Mouse (Mus musculus) limb, embryonic 12.5 days (tissue): ENCODE data around the gene Cdc34. TPM values are rescaled to one million over a fixed set of nuclear protein-coding genes. Genes with fewer than 3 reads are reported as not detected.

Source experiments
- ATAC-seq: fragments of 200-750 bp; cut with Nextera tagmentation; 2 replicates; pipeline ENCODE4 v1.8.0; 2017; ENCODE audit warnings: low read depth, moderate TSS enrichment; ENCODE audit not compliant: insufficient number of reproducible peaks, insufficient read depth, low FRiP score, low TSS enrichment
- H3K27ac ChIP-seq: fragments of 300-500 bp; sonication (generic); 2 replicates; pipeline ENCODE4 v1.5.1; 2016; ENCODE audit warnings: mild to moderate bottlenecking, moderate library complexity
- H3K27me3 ChIP-seq: fragments of 300-500 bp; sonication (generic); 2 replicates; pipeline ENCODE4 v1.6.1; 2016; ENCODE audit warnings: mild to moderate bottlenecking, moderate library complexity
- H3K36me3 ChIP-seq: fragments of 300-500 bp; sonication (generic); 2 replicates; pipeline ENCODE4 v1.6.1; 2016; ENCODE audit warnings: mild to moderate bottlenecking, moderate library complexity
- H3K4me1 ChIP-seq: fragments of 300-500 bp; sonication (generic); replicated peaks from 2 replicates; pipeline ENCODE4 v1.6.1; 2016
- H3K4me2 ChIP-seq: fragments of 300-500 bp; sonication (generic); 2 replicates; pipeline ENCODE4 v1.6.1; 2016; ENCODE audit warnings: mild to moderate bottlenecking, moderate library complexity
- H3K4me3 ChIP-seq: fragments of 300-500 bp; sonication (generic); replicated peaks from 2 replicates; pipeline ENCODE4 v1.5.1; 2016; ENCODE audit warnings: mild to moderate bottlenecking
- H3K9ac ChIP-seq: fragments of 300-500 bp; sonication (generic); replicated peaks from 2 replicates; pipeline ENCODE4 v1.6.1; 2016; ENCODE audit warnings: mild to moderate bottlenecking, moderate library complexity
- H3K9me3 ChIP-seq: fragments of 300-500 bp; sonication (generic); 2 replicates; pipeline ENCODE4 v1.6.1; 2016; ENCODE audit warnings: mild to moderate bottlenecking, moderate library complexity
- WGBS: fragments of 180-500 bp; shearing (Covaris S2); methylation state at CpG from one replicate; pipeline ENCODE4 v1.1.7; 2016; 5-methylcytosine and 5-hydroxymethylcytosine counted together
- polyA plus RNA-seq: library from polyadenylated mRNA; unstranded; fragments of >200 nt; fragmentation: Nextera tagmentation; extraction: Ambion mirVana; gene quantifications from 2 replicates; pipeline ENCODE4 v1.2.1, GENCODE M21; 2016

Cdc34 gene
- polyA plus RNA-seq, result 139 and 149 TPM in 2 replicates

DNA sequence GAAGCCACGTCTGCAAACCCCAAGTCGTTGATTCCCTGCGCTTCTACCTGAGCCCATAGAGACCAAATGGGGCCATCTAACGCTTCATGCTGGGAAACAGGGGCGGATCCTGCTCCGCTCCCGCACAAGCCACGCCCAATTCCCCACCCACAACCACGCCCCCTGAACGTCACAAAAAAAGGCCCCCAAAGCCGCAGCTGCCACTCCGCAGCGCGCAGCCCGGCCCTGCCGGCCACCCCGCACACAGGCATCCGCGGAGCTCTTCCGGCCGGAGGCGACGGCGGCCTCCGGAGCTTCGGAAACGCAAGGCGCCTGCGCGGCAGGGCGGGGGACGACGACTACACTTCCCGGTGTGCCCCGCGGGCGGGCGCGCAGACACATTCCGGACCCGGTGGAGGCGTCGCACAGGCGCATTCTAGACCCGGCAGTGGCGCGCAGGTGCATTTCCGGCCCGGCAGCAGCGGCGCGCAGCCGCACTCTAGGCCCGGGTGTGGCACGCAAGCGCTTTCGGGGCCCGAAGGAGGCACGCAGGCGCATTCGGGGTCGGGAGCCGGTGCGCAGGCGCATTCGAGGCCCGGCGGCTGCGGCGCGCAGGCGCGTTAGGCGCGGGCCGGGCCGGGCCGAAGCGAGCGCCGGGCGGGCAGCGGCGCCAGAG lies at the start of gene Cdc34:
Gene Cdc34, plus strand, starts transcription at position 605 of the 655 bp plus-strand sequence.
- H3K4me3 ChIP-seq, result peak within 1 kb of the TSS; percentile 90
- peak within 1 kb of the TSS; percentile 89 for H3K9ac ChIP-seq
- H3K36me3 ChIP-seq, result peaks cover 30% of the 10 kb centered on the region
- H3K27me3 ChIP-seq, result no peaks in the 10 kb centered on the region
- under 1% methylated on average over 82 of the region's 84 CpGs for WGBS
- H3K27ac ChIP-seq, result peak within 1 kb of the TSS; percentile 83
- peak within 1 kb of the TSS; percentile 95 for H3K4me2 ChIP-seq
- H3K9me3 ChIP-seq, result no peaks in the 10 kb centered on the region
- H3K4me1 ChIP-seq, result peaks cover 20% of the 10 kb centered on the region
- ATAC-seq, result peak; percentile 93

DNA sequence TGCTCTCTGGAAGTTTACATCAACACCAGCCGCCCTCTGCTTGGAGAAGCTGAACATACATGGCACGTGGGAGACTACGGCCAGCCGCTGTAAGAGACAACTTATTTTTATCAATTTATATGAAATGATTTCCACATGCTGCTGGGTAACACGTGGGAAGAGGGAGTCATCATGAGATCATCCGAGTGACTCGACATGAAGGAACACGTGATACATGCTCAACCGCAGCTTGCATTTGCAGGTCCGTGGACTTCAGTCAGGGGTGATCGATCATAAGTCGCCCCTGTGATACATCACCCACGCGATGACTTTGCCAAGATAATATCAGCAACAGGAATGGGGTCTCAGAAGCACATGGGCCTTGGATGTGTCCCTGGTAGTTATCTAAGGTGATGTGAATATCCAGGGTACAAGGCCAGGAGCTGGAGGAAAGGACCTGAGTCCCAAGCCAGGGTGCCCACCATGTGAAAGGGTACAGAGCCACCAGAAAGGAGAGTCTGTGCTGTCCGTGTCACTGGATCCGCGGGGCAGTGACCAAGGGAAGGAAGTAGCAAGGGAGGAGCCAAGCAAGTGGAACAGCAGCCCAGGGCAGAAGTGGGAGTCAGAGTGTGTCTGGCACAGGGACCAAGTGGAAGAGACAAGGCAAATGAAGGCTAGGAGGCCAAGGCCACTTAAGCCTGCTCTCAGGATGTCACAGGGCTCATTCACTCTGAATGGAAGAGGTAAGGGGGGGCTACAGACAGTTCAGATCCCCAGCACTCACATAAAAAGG lies 48.8 kb upstream of the Cdc34 start:
- H3K36me3 ChIP-seq, result no peaks in the 10 kb centered on the region
- no peak overlapping the region for H3K4me3 ChIP-seq
- H3K27me3 ChIP-seq, result peaks cover 18% of the 10 kb centered on the region
- peaks cover 11% of the 10 kb centered on the region for H3K4me1 ChIP-seq
- 0 out of 2 replicates have a peak, but pooled peaks cover 2% of the 10 kb centered on the region for H3K9me3 ChIP-seq
- no peak overlapping the region for H3K9ac ChIP-seq
- no peak for ATAC-seq
- 85% methylated on average over 17 of the region's 17 CpGs for WGBS
- H3K4me2 ChIP-seq, result no peak overlapping the region
- H3K27ac ChIP-seq, result no peak overlapping the region

DNA sequence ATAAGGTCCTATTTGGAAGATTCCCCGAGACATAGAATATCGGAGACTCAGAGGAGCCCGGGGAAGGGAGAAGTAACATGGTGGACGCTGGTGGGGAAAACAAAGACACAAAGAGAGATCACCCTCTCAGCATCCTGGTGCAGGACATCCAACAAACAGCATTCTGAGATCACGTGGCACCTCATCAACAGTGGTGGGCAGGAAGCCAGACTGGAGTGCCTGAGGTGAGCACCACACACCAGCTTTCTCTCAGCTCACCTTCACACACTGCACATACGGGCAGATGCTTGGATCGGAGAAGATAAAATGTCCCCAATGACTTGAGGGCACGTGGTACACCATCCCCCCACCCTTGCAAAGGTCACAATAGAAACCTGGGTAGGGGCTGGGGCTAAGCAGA lies 45.7 kb upstream of the Cdc34 start:
- Histone ChIP-seq H3K36me3 (no peaks in the 10 kb centered on the region), H3K9me3 (0 out of 2 replicates have a peak, but pooled peaks cover 2% of the 10 kb centered on the region), H3K27me3 (peaks cover 45% of the 10 kb centered on the region), H3K27ac (no peak overlapping the region), H3K9ac (no peak overlapping the region), H3K4me2 (peak overlapping the region; percentile 90; the same call in 1 of the 2 replicates), H3K4me1 (peaks cover 28% of the 10 kb centered on the region), H3K4me3 (no peak overlapping the region; the same call in 1 of the 2 replicates)
- no peak for ATAC-seq
- WGBS, result 84% methylated on average over 8 of the region's 8 CpGs

DNA sequence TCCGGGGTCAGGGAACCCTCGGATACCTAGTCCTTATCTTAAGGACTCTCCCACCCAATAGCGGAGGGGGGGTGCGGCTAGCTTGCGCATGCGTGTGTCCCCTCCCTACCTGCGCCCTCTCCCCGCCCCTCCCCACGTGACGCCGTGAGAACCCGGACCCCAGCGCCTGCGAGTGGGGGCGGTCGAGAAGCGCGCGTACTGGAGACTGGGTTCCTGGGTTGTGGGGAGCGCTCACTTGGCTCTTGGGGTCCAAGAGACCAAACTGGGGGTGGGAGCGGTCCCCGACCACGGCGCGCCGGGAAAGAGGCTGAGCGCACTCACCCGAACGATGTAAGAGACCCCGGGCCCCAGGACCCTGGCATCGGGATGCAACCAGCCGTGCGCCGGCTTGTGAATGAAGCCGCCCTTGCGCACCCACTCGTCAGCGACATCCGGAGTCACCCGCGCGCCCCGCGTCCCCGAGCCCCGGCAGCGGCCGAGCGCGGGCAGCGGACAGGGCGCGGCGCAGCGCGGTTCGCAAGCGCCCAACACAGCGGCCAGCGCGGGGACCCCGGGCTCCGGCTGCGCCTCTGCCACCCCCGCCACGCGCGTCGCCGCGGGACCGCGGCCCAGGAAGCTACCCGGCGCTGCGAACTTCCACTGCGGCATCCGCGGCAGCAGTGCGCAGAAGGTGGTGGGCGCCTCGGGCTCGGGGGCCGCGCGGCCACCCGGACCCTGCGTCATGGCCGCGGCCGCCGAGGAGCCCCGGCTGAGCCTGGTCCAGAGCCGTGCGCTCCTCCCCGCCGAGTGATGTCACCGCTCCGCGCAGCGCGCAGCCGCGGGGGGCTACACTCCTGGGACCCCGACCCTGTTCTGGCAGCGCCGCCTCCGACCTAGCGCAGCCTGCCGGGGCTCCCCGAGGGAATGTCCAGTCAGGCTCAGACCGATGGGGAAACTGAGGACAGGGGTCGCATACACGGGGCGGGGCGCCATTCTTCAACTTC lies 44.6 kb upstream of the Cdc34 start, which contains the start of gene Shc2:
Gene Shc2, minus strand, starts transcription at position 791 of the 983 bp plus-strand sequence.
- H3K36me3 ChIP-seq, result no peaks in the 10 kb centered on the region
- peak; percentile 67 for ATAC-seq
- under 1% methylated on average over 113 of the region's 116 CpGs for WGBS

DNA sequence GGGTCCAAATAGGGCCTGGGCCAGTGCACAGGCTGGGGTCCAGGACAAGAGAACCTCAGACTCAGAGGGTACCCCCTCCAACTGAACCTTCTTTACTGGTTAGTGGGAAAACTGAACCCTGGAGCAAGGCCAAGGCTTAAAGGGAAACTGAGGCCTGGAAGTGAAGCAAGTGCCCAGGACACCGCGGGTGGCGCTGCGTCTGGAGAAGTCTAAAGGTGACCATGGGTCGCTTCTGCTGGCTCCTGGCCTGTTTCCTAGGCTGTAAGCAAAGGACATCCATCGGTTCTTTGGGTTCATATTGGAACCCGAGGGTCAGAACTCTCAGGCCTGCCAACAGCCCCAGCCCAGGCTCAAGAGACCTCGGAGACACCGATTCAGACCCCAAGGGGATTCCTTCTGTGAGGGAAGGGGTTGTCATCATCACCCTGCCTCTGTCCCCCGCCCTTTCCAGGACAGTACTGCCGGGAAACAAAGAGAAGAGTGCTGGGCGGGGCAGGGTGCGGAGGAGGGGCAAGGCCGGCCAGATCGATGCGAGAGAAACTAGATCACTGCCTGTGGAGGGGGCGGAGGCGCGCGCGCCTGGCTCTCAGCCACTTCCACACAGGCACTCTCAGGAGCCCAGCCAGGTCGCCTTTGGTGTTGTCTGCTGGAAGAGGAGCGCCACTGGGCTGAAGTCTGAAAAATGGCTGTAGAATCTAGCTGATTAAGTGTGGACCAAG lies 43.4 kb upstream of the Cdc34 start:
- Histone ChIP-seq H3K4me2 (peak overlapping the region; percentile 90), H3K4me3 (peak overlapping the region; percentile 83), H3K9ac (no peak overlapping the region; the same call in 1 of the 2 replicates), H3K9me3 (0 out of 2 replicates have a peak, but pooled peaks cover 2% of the 10 kb centered on the region), H3K36me3 (no peaks in the 10 kb centered on the region), H3K27me3 (peaks cover 45% of the 10 kb centered on the region), H3K27ac (no peak overlapping the region), H3K4me1 (peaks cover 28% of the 10 kb centered on the region)
- WGBS, result 5% methylated on average over 23 of the region's 23 CpGs
- ATAC-seq, result no peak

More for the DNA sequence above, 44.6 kb upstream of the Cdc34 start, which contains the start of gene Shc2:
- Histone ChIP-seq H3K4me3 (peak within 1 kb of the TSS; percentile 83), H3K27ac (peak within 1 kb of the TSS; percentile 66; the same call in 1 of the 2 replicates), H3K4me1 (peaks cover 28% of the 10 kb centered on the region), H3K4me2 (peak within 1 kb of the TSS; percentile 90), H3K9ac (peak within 1 kb of the TSS; percentile 83), H3K27me3 (peaks cover 45% of the 10 kb centered on the region), H3K9me3 (0 out of 2 replicates have a peak, but pooled peaks cover 2% of the 10 kb centered on the region)

DNA sequence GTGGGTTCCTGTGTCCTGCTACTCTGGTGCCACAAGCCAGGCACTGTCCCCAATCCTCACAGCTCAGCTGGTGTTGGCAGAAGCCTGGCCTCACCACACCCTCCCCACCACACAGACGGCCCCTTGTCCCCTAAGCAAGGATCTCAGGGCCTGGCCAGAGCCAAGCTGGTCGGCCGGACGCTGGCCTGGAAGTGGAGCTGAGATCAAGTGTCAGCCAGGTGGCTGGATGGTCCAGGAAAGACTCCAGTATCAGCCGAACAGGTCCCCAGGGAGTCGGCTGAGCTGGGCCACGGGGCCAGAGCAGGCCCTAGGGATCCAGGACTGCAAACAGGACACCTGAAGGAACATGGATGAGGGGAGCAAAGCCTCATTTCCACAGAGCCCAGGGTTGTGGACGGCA lies 36.3 kb upstream of the Cdc34 start, which contains the start of gene Odf3l2:
Gene Odf3l2, minus strand, starts transcription at position 28 of the 400 bp plus-strand sequence.
- 66% methylated on average over 8 of the region's 8 CpGs for WGBS
- no peak within 1 kb of the TSS for H3K9ac ChIP-seq

DNA sequence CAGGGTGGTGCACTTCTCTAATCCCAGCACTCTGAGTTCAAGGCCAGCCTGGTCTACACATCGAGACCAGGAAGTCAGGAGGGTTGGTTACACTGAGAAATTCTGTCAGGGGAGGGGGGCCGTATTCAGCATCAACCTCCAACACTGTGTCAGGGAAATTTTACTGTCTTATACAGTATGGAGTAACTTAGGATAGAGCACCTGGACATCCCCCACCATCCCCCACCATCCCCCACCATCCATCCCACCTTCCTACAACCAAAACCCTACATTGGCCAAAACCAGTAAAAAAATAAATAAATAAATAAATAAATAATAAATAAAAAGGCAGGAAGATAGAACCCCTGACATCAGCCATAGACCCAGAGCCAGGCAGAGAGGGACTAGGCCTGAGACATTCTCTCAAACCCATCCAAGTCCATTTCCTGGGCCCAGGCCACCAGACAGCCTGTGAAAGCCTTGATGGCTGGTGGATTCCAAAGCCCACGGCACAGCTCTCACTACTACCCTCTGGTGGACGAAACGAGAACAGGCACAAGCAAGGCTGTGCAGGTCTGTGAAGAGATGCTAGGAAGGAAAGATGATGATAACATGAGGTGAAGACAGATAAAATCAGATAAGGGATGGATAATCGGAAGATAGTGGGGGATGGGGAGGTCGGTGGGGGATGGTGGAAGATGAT lies 32.8 kb upstream of the Cdc34 start:
- H3K27me3 ChIP-seq, result peaks cover 16% of the 10 kb centered on the region; the same call in 1 of the 2 replicates
- 0 out of 2 replicates have a peak, but pooled peaks have one; percentile 49 for ATAC-seq
- H3K9ac ChIP-seq, result no peak overlapping the region
- H3K4me1 ChIP-seq, result no peaks in the 10 kb centered on the region; the same call in 1 of the 2 replicates
- H3K4me3 ChIP-seq, result no peak overlapping the region
- WGBS, result 30% methylated on average over 7 of the region's 7 CpGs
- no peak overlapping the region for H3K4me2 ChIP-seq
- no peaks in the 10 kb centered on the region for H3K9me3 ChIP-seq
- no peak overlapping the region for H3K27ac ChIP-seq
- no peaks in the 10 kb centered on the region for H3K36me3 ChIP-seq

More for the DNA sequence above, 36.3 kb upstream of the Cdc34 start, which contains the start of gene Odf3l2:
- ATAC-seq, result no peak
- Histone ChIP-seq H3K4me3 (no peak within 1 kb of the TSS), H3K9me3 (no peaks in the 10 kb centered on the region), H3K4me1 (no peaks in the 10 kb centered on the region; the same call in 1 of the 2 replicates), H3K4me2 (no peak within 1 kb of the TSS), H3K27me3 (peaks cover 2% of the 10 kb centered on the region; the same call in 1 of the 2 replicates), H3K36me3 (no peaks in the 10 kb centered on the region), H3K27ac (no peak within 1 kb of the TSS)

DNA sequence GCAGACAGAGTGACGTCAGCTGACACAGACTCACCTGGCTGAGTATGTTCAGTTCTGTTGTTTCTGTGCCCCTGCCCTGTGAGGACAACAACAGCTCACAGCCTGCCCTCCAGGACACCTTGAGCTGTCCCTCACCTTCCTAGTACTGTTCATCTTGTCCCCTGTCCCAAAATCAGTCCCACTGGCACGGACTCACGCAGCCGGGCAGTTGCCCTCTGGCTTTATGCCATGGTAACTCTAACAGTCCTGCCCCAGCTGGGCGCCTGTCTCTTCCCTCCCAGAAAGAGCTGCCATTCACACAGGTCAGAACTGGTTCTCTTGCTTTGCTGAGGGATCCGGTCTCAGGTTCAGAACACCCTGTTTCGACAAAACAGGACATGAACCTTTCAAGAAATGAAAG lies 29.2 kb upstream of the Cdc34 start:
- H3K4me2 ChIP-seq, result no peak overlapping the region
- 83% methylated on average over 7 of the region's 7 CpGs for WGBS
- no peaks in the 10 kb centered on the region for H3K36me3 ChIP-seq
- H3K27me3 ChIP-seq, result peaks cover 17% of the 10 kb centered on the region; the same call in 1 of the 2 replicates
- H3K9ac ChIP-seq, result no peak overlapping the region
- ATAC-seq, result no peak
- H3K4me1 ChIP-seq, result peaks cover 8% of the 10 kb centered on the region
- H3K4me3 ChIP-seq, result no peak overlapping the region
- no peaks in the 10 kb centered on the region for H3K9me3 ChIP-seq
- no peak overlapping the region for H3K27ac ChIP-seq

DNA sequence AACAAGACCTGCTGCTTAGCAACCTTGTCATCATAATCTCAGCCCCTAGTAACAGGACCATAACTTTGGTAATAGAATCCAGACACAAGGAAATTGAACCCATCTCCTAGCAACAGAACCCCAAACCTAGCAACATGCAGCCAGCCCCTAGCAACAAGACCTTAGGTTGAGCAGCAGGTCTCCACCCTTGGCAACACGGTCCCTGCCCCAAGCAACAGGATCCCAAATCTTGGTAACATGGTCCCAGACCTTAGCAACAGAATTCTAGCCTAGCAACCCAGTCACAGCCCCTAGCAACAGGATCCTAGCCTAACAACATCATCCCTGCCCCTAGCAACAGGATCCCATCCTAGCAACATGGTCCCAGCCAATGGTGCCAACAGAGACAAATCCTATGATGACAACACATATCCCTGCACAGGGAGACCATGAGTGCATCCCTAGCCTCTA lies 27.0 kb upstream of the Cdc34 start:
- Histone ChIP-seq H3K4me3 (no peak overlapping the region), H3K9ac (no peak overlapping the region), H3K36me3 (no peaks in the 10 kb centered on the region), H3K4me1 (peaks cover 8% of the 10 kb centered on the region), H3K4me2 (no peak overlapping the region), H3K27me3 (peaks cover 17% of the 10 kb centered on the region; the same call in 1 of the 2 replicates), H3K27ac (no peak overlapping the region), H3K9me3 (no peaks in the 10 kb centered on the region)
- WGBS, result 24% methylated on average over 1 of the region's 1 CpGs
- peak; percentile 67; the same call in 1 of the 2 replicates for ATAC-seq
